Mouse (Mus musculus): ENCODE measurements around the gene Anln. TPM values are rescaled to one million over a fixed set of nuclear protein-coding genes. Genes with fewer than 3 reads are reported as not detected.
"Not testable (repeated sequence)": the region's sequence is repeated elsewhere in the genome, so short reads cannot be mapped to it uniquely, and the experiment has no call there.

Gene Anln
- polyA plus RNA-seq, 1 experiment from 2014 or later = 33.7 TPM

- 35% methylated on average over 7 of the region's 7 CpGs for WGBS
- Histone ChIP-seq H3K4me1 (no peaks in the 10 kb centered on the region), H3K9me3 (no peaks in the 10 kb centered on the region), H3K4me2 (replicated peaks) (no peak overlapping the region), H3K27ac (replicated peaks) (no peak overlapping the region), H3K36me3 (no peaks in the 10 kb centered on the region), H3K4me3 (no peak overlapping the region), H3K27me3 (no peaks in the 10 kb centered on the region), H3K9ac (replicated peaks) (no peak overlapping the region)
- ATAC-seq (ENCODE audit: low FRiP score, low read depth) = no peak
These were observed 31.5 kb upstream of the Anln start for GRCm38 (mm10) chr9:22420491-22420890.

DNA sequence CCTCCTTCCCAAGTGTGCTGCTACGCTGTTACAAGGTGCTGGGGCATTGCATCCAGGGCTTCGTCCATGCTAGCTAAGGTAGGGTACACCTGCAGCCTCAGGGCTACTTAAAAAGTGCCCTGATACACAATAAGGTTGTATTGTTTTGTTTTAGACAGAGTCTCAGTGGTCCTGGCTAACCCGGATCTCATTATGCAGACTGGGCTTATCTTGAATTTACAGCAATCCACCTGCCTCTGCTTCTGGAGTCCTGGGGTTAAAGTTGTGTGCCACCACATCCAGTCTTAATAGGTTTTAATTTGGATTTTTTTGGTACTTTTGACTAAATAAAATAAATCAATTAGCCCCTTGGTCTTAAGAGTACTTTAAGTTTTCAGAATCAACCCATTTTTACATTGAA is 30.9 kb upstream of the Anln start:
- no peaks in the 10 kb centered on the region for H3K9me3 ChIP-seq
- H3K4me2 ChIP-seq (replicated peaks) = no peak overlapping the region
- 77% methylated on average over 3 of the region's 3 CpGs for WGBS
- H3K27me3 ChIP-seq = no peaks in the 10 kb centered on the region
- no peak overlapping the region for H3K27ac ChIP-seq (replicated peaks)
- no peaks in the 10 kb centered on the region for H3K4me1 ChIP-seq
- no peak for ATAC-seq (ENCODE audit: low FRiP score, low read depth)
- H3K36me3 ChIP-seq = no peaks in the 10 kb centered on the region
- no peak overlapping the region for H3K4me3 ChIP-seq
- no peak overlapping the region for H3K9ac ChIP-seq (replicated peaks)

DNA sequence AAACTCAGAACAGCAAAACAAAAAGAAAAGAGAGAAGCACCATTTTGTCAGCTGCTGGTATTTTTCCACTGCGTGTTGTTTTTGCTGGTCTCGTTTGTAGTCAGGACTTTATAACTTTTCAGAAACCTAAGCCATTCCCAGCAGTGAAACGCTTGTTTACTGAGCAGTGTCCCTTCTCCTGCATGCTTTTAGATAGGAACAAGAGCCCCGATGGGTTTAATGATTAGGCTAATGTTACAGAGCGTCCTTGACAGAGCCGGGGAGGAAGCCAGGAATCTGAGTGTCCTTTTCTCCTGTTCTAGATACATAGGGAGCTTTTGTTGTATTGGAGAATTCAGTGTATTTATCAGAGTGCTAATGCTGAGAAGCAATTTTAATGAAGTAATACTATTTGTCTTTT is 28.6 kb upstream of the Anln start:
- ATAC-seq (ENCODE audit: low FRiP score, low read depth) = no peak
- no peak overlapping the region for H3K4me2 ChIP-seq (replicated peaks)
- H3K4me3 ChIP-seq = no peak overlapping the region
- H3K4me1 ChIP-seq = no peaks in the 10 kb centered on the region
- H3K9me3 ChIP-seq = no peaks in the 10 kb centered on the region
- no peaks in the 10 kb centered on the region for H3K27me3 ChIP-seq
- WGBS = 66% methylated on average over 6 of the region's 6 CpGs
- H3K27ac ChIP-seq (replicated peaks) = no peak overlapping the region
- no peak overlapping the region for H3K9ac ChIP-seq (replicated peaks)
- H3K36me3 ChIP-seq = no peaks in the 10 kb centered on the region

DNA sequence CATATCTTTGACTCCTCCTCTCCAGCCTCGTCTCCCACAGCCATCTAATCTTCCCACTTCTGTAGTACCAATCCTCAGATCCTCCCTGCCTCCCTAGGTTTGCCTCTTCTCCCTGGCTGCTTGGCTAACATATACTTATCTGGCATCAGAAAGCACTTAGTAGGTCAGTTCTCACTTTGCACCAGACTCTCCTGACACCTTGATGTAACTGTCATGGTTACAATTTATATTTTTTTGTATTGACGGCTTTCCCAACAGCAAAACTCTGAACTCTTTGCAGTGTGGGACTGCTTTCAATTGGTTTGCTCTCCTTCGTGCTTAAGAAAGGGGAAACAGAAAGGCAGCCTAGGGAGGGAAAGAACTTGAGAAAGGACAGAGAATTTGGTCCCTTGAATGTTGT is 27.2 kb upstream of the Anln start:
- Histone ChIP-seq H3K36me3 (no peaks in the 10 kb centered on the region), H3K4me2 (replicated peaks) (no peak overlapping the region), H3K4me3 (no peak overlapping the region), H3K9ac (replicated peaks) (no peak overlapping the region), H3K27me3 (no peaks in the 10 kb centered on the region), H3K9me3 (no peaks in the 10 kb centered on the region), H3K4me1 (no peaks in the 10 kb centered on the region), H3K27ac (replicated peaks) (no peak overlapping the region)
- ATAC-seq (ENCODE audit: low FRiP score, low read depth) = no peak
- 82% methylated on average over 3 of the region's 3 CpGs for WGBS

DNA sequence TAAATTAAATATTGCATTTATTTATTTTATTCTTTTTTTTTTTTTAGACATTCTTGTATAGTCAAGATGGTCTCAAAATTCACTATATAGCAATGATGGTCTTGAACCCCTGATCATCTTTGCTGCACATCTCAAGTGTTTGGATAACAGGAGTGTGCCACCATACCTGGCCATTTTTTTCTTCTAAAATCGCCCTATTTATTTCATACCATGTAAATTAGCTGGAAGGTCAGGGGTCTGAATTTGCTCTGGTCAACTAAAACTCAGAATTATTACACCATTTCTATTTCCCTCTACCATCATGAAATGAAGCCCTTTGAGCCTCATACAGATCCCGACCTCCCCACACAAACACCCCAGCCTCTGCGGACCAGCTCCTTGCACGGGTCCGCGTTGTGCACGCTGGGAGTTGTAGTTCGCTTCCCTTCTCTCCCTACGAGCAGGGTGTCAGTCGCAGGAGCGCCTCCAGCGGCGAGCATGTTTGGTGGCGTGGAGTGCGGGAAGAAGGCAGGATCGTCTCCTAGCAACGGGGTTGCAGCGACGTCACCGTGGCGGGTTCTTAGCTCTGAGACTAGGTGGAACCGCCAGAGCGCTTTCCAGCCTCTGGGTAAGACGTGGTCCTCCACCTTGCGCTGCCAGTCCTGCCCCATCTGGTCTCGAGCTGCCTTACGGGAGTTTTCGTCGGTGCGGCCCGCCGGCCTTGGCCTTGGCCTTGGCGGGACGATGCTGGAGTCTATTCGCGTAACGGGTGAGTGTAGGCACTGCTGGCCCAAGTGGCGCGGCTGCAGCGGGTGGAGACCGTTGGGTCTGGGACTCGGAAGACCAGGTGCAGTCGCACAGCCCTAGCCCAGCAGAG is 22.2 kb upstream of the Anln start, which contains the start of gene 9530077C05Rik:
Gene 9530077C05Rik, plus strand, starts transcription at position 512 of the 856 bp plus-strand sequence.
- H3K4me3 ChIP-seq = peak within 1 kb of the TSS; percentile 61
- 0 out of 2 replicates have a peak within 1 kb of the TSS, but pooled peaks have one; percentile 54 for H3K27ac ChIP-seq (replicated peaks)

GRCm38 (mm10) chr9:22409501-22409900 is 20.5 kb upstream of the Anln start:
- no peak overlapping the region for H3K27ac ChIP-seq (replicated peaks)
- H3K36me3 ChIP-seq = no peaks in the 10 kb centered on the region
- H3K4me3 ChIP-seq = no peak overlapping the region
- ATAC-seq (ENCODE audit: low FRiP score, low read depth) = no peak
- H3K27me3 ChIP-seq = no peaks in the 10 kb centered on the region
- no peaks in the 10 kb centered on the region for H3K4me1 ChIP-seq
- WGBS = 81% methylated on average over 7 of the region's 7 CpGs
- H3K4me2 ChIP-seq (replicated peaks) = no peak overlapping the region
- H3K9me3 ChIP-seq = no peaks in the 10 kb centered on the region
- no peak overlapping the region for H3K9ac ChIP-seq (replicated peaks)

More for the DNA sequence above, 22.2 kb upstream of the Anln start, which contains the start of gene 9530077C05Rik:
- Histone ChIP-seq H3K36me3 (no peaks in the 10 kb centered on the region), H3K4me2 (replicated peaks) (peak within 1 kb of the TSS; percentile 67), H3K9me3 (no peaks in the 10 kb centered on the region), H3K4me1 (no peaks in the 10 kb centered on the region), H3K27me3 (no peaks in the 10 kb centered on the region), H3K9ac (replicated peaks) (peak within 1 kb of the TSS; percentile 69)
- 1% methylated on average over 43 of the region's 43 CpGs for WGBS
- peak; percentile 99 for ATAC-seq (ENCODE audit: low FRiP score, low read depth)

DNA sequence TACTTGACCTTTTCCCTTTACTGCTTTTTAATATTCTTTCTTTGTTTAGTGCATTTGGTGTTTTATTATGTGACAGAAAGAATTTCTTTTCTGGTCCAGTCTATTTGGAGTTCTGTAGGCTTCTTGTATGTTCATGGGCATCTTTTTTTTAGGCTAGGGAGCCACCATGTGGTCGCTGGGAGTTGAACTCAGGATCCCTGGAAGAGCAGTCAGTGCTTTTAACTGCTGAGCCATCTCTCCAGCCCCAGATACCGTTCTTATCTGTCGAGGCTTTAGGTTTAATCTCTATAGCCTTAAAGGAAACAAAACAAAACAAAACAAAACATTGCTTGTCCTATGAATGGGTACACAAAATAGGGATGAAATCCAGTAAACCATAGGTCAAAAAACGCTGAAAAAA is 19.4 kb upstream of the Anln start:
- not testable (repeated sequence) for H3K9ac ChIP-seq (replicated peaks); ATAC-seq (ENCODE audit: low FRiP score, low read depth); H3K27me3 ChIP-seq; H3K4me2 ChIP-seq (replicated peaks); H3K36me3 ChIP-seq; H3K4me3 ChIP-seq; H3K27ac ChIP-seq (replicated peaks); H3K9me3 ChIP-seq; H3K4me1 ChIP-seq
- 32% methylated on average over 4 of the region's 4 CpGs for WGBS

DNA sequence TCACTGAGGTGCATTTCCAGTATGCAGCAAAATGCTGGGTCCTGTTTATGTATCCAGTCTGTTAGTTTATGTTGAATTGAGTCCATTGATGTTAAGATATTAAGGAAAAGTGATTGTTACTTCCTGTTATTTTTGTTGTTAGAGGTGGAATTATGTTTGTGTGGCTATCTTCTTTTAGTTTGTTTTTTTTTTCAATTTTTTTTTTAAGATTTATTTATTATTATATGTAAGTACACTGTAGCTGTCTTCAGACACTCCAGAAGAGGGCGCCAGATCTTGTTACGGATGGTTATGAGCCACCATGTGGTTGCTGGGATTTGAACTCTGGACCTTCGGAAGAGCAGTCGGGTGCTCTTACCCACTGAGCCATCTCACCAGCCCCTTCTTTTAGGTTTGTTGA is 18.6 kb upstream of the Anln start:
- not testable (repeated sequence) for H3K4me3 ChIP-seq; H3K27ac ChIP-seq (replicated peaks); H3K9me3 ChIP-seq; H3K27me3 ChIP-seq; ATAC-seq (ENCODE audit: low FRiP score, low read depth); H3K9ac ChIP-seq (replicated peaks); H3K4me1 ChIP-seq; H3K36me3 ChIP-seq; H3K4me2 ChIP-seq (replicated peaks)
- 70% methylated on average over 4 of the region's 4 CpGs for WGBS

DNA sequence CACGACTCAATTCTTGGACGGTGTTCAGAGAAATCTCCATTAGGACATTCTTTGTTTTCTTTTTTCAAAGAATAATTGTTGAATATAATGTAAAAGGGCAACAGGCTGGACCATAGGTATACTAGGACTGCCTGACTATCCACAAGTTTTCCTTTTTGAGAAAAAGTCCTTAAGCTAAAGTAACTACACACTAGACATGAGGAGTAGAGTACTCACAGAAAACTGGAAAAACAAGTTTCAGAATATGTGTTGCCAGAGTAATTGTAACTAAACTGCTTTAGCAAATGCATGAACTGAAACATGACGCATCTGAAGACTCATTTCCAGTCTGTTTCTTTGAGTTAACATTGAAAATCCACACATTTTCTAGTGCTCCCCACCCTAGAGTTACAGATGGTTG is 16.4 kb upstream of the Anln start:
- no peaks in the 10 kb centered on the region for H3K36me3 ChIP-seq
- no peaks in the 10 kb centered on the region for H3K9me3 ChIP-seq
- 80% methylated on average over 3 of the region's 3 CpGs for WGBS
- no peaks in the 10 kb centered on the region for H3K27me3 ChIP-seq
- H3K27ac ChIP-seq (replicated peaks) = no peak overlapping the region
- no peak overlapping the region for H3K9ac ChIP-seq (replicated peaks)
- ATAC-seq (ENCODE audit: low FRiP score, low read depth) = no peak
- H3K4me1 ChIP-seq = no peaks in the 10 kb centered on the region
- no peak overlapping the region for H3K4me3 ChIP-seq
- no peak overlapping the region for H3K4me2 ChIP-seq (replicated peaks)

GRCm38 (mm10) chr9:22403501-22403900 is 14.5 kb upstream of the Anln start:
- H3K27me3 ChIP-seq; H3K4me3 ChIP-seq; ATAC-seq (ENCODE audit: low FRiP score, low read depth); H3K9me3 ChIP-seq; H3K36me3 ChIP-seq; H3K9ac ChIP-seq (replicated peaks); H3K4me1 ChIP-seq; H3K27ac ChIP-seq (replicated peaks); H3K4me2 ChIP-seq (replicated peaks): not testable (repeated sequence)
- WGBS = 68% methylated on average over 2 of the region's 2 CpGs

DNA sequence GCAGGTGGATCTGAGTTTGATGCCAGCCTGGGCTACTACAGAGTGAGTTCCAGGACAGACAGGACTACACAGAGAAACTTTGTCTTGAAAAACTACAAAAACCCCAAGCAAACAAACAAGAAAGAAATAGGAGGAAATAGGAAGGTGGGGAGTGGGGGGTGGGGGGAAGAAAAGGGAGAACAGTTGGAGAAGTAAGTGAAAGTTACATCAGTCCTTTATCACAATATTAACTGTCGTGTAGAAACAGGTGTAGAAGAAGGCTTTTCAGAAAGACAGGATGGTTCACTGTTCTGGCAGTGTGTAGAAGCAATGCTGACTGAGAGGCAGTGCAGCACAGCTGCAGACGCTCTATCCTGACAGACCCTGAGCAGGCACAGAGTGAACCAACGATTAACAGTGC is 14.0 kb upstream of the Anln start:
- WGBS = 84% methylated on average over 3 of the region's 3 CpGs
- Histone ChIP-seq H3K36me3 (no peaks in the 10 kb centered on the region), H3K4me1 (no peaks in the 10 kb centered on the region)

DNA sequence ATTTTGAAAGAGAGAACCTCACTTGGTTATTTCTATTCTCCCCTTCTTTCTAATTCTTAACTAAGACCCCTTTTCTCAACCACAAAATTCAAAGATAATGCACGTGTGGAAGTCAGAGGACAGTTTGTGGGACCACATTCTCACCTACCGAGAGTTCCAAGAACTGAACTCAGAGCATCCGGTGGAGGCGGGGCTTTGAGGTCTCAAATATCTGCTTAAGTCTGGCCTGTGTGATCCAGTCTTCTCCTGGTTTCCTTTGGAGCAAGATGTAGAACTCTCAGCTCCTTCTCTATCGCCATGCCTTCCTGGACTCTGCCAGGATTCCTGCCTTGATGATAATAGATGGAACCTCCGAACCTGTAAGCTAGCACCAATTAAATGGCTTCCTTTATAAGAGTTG is 13.0 kb upstream of the Anln start:
- 89% methylated on average over 6 of the region's 6 CpGs for WGBS
- no peaks in the 10 kb centered on the region for H3K4me1 ChIP-seq
- H3K4me2 ChIP-seq (replicated peaks) = no peak overlapping the region
- no peaks in the 10 kb centered on the region for H3K9me3 ChIP-seq
- no peak overlapping the region for H3K9ac ChIP-seq (replicated peaks)
- no peak overlapping the region for H3K4me3 ChIP-seq
- H3K27ac ChIP-seq (replicated peaks) = no peak overlapping the region
- no peaks in the 10 kb centered on the region for H3K27me3 ChIP-seq
- H3K36me3 ChIP-seq = no peaks in the 10 kb centered on the region
- no peak for ATAC-seq (ENCODE audit: low FRiP score, low read depth)

More for the DNA sequence above, 14.0 kb upstream of the Anln start:
- H3K27ac ChIP-seq (replicated peaks) = no peak overlapping the region
- H3K27me3 ChIP-seq = no peaks in the 10 kb centered on the region
- no peak overlapping the region for H3K4me2 ChIP-seq (replicated peaks)
- no peak for ATAC-seq (ENCODE audit: low FRiP score, low read depth)
- no peak overlapping the region for H3K4me3 ChIP-seq
- no peak overlapping the region for H3K9ac ChIP-seq (replicated peaks)
- no peaks in the 10 kb centered on the region for H3K9me3 ChIP-seq

GRCm38 (mm10) chr9:22399021-22399420 is 10.0 kb upstream of the Anln start:
- Histone ChIP-seq H3K4me3 (no peak overlapping the region), H3K27ac (replicated peaks) (no peak overlapping the region), H3K36me3 (no peaks in the 10 kb centered on the region), H3K4me2 (replicated peaks) (no peak overlapping the region), H3K9me3 (no peaks in the 10 kb centered on the region), H3K27me3 (no peaks in the 10 kb centered on the region), H3K9ac (replicated peaks) (no peak overlapping the region), H3K4me1 (no peaks in the 10 kb centered on the region)
- 84% methylated on average over 4 of the region's 4 CpGs for WGBS
- ATAC-seq (ENCODE audit: low FRiP score, low read depth) = no peak
